9 mouse cellular contexts compared by ENCODE assay signal in genomic region chr13:52535542-52535941, GRCm38 (mm10). TPM values are rescaled to one million over a fixed set of nuclear protein-coding genes. Genes with fewer than 3 reads are reported as not detected.
DNase-seq lines count a peak whose midpoint lies in the region; ATAC-seq and TF ChIP-seq lines count a peak whose summit lies in the region.
"Had no signal": no experiment of that assay in that cellular context is flagged by ENCODE, and none has a peak within 500 bp of the region (broad histone marks: within the 10 kb centered on the region; RNA-seq: fewer than 3 reads in every experiment).

No protein-coding gene starts in this region.

- H3K4me2 ChIP-seq in heart, embryonic 11.5 days: no peak overlapping the region
- peak overlapping the region; percentile 52 for H3K4me2 ChIP-seq in CH12.LX (ENCODE audit: insufficient read depth, low read depth, poor library complexity, severe bottlenecking)
- no peak overlapping the region for H3K4me2 ChIP-seq in forebrain, embryonic 16.5 days (ENCODE audit: low read length)
- H3K4me2 ChIP-seq: liver, embryonic 15.5 days had no signal

- peak; percentile 88 for TF ChIP-seq RAD21 in CH12.LX (IDR thresholded peaks at IDR 0.05; ENCODE audit: low read depth, low read length)

- WGBS in heart, embryonic 10.5 days: 10% methylated on average over 4 of the region's 4 CpGs
- WGBS in heart, embryonic 11.5 days (ENCODE audit: insufficient replicate concordance): 5% methylated on average over 4 of the region's 4 CpGs
- 3% methylated on average over 4 of the region's 4 CpGs for WGBS in forebrain, embryonic 16.5 days

- peaks cover 16% of the 10 kb centered on the region for H3K79me2 ChIP-seq in CH12.LX (replicated peaks; ENCODE audit: control insufficient read depth, extremely low read depth, insufficient read depth, poor library complexity, severe bottlenecking)

- H3K4me3 ChIP-seq in heart, embryonic 10.5 days: no peak overlapping the region
- H3K4me3 ChIP-seq in heart, embryonic 11.5 days (ENCODE audit: low read depth, low read length): no peak overlapping the region
- peak overlapping the region; percentile 33 to 59 (median 46) for H3K4me3 ChIP-seq in CH12.LX (replicated peaks in 1 of 3; ENCODE audit: low read depth in 2 of 3, low read length in 2 of 3, poor library complexity in 1 of 3)
- no peak overlapping the region for H3K4me3 ChIP-seq in forebrain, embryonic 16.5 days (replicated peaks; ENCODE audit: low read length)
- H3K4me3 ChIP-seq: liver, embryonic 15.5 days had no signal

- H3K27me3 ChIP-seq in heart, embryonic 10.5 days (ENCODE audit: insufficient read depth, poor library complexity, severe bottlenecking): peaks cover 7% of the 10 kb centered on the region
- H3K27me3 ChIP-seq in heart, embryonic 11.5 days (ENCODE audit: control insufficient read depth, insufficient read depth, low read length): no peaks in the 10 kb centered on the region; the same call in 1 of the 2 replicates
- no peaks in the 10 kb centered on the region for H3K27me3 ChIP-seq in CH12.LX (replicated peaks)
- H3K27me3 ChIP-seq in forebrain, embryonic 16.5 days (replicated peaks; ENCODE audit: control insufficient read depth, insufficient read depth, low read length): no peaks in the 10 kb centered on the region

- no peak for TF ChIP-seq POLR2A in CH12.LX (IDR thresholded peaks at IDR 0.05; ENCODE audit: low read depth, low read length)
- no peak for TF ChIP-seq POLR2A in brain, embryonic 14.5 days (IDR thresholded peaks at IDR 0.05; ENCODE audit: borderline replicate concordance, extremely low read depth, insufficient read depth, insufficient read length, poor library complexity, severe bottlenecking)

- no peak for ATAC-seq in heart, embryonic 11.5 days (replicated peaks; ENCODE audit: insufficient number of reproducible peaks, low FRiP score, low TSS enrichment)
- ATAC-seq in forebrain, embryonic 16.5 days: 0 out of 2 replicates have a peak, but pooled peaks have one; percentile 13
- peak; percentile 52; the same call in 1 of the 2 replicates for ATAC-seq in monocyte, adult 5-6 weeks (replicated peaks; ENCODE audit: insufficient number of reproducible peaks, low FRiP score, low TSS enrichment, poor library complexity, severe bottlenecking)

- in situ Hi-C loops in CH12.LX (cut with MboI; ENCODE audit: low pct_ligation_motif_present, low pct_unique_long_range_greater_than_20kb, low sequenced_read_pairs): no loop called here

- no peaks in the 10 kb centered on the region for H3K9me3 ChIP-seq in heart, embryonic 10.5 days
- H3K9me3 ChIP-seq in heart, embryonic 11.5 days (replicated peaks; ENCODE audit: control insufficient read depth, low read length): no peaks in the 10 kb centered on the region; the same call in 1 of the 2 replicates
- peaks cover 8% of the 10 kb centered on the region for H3K9me3 ChIP-seq in CH12.LX (replicated peaks; ENCODE audit: low read length)
- H3K9me3 ChIP-seq in forebrain, embryonic 16.5 days (ENCODE audit: control insufficient read depth, low read length): no peaks in the 10 kb centered on the region
- H3K9me3 ChIP-seq: liver, embryonic 15.5 days had no signal

- peaks cover 20% of the 10 kb centered on the region for H3K4me1 ChIP-seq in heart, embryonic 10.5 days
- H3K4me1 ChIP-seq in heart, embryonic 11.5 days (ENCODE audit: control insufficient read depth, insufficient read depth, low read length): peaks cover 4% of the 10 kb centered on the region; the same call in 1 of the 2 replicates
- H3K4me1 ChIP-seq in CH12.LX (ENCODE audit: control insufficient read depth in 1 of 2, insufficient read depth in 2 of 2): peaks cover 28 to 79% of the 10 kb centered on the region in 2 experiments
- H3K4me1 ChIP-seq in forebrain, embryonic 16.5 days (replicated peaks; ENCODE audit: control insufficient read depth, insufficient read depth, low read length): no peaks in the 10 kb centered on the region
- H3K4me1 ChIP-seq: liver, embryonic 15.5 days had no signal

- H3K36me3 ChIP-seq in heart, embryonic 10.5 days: no peaks in the 10 kb centered on the region
- H3K36me3 ChIP-seq in heart, embryonic 11.5 days (ENCODE audit: control insufficient read depth, insufficient read depth, low read length): no peaks in the 10 kb centered on the region
- H3K36me3 ChIP-seq in CH12.LX (replicated peaks in 1 of 2; ENCODE audit: control insufficient read depth in 1 of 2, insufficient read depth in 1 of 2, low read length in 1 of 2): peaks cover 13 to 16% of the 10 kb centered on the region in 2 experiments
- H3K36me3 ChIP-seq in forebrain, embryonic 16.5 days (ENCODE audit: control insufficient read depth, insufficient read depth): no peaks in the 10 kb centered on the region
- H3K36me3 ChIP-seq: liver, embryonic 15.5 days had no signal

- H3K27ac ChIP-seq in heart, embryonic 10.5 days: peak overlapping the region; percentile 22; the same call in 1 of the 2 replicates
- H3K27ac ChIP-seq in heart, embryonic 11.5 days (ENCODE audit: low read depth, low read length): no peak overlapping the region
- peak overlapping the region; percentile 90 for H3K27ac ChIP-seq in CH12.LX (ENCODE audit: insufficient read depth, low read depth)
- no peak overlapping the region for H3K27ac ChIP-seq in forebrain, embryonic 16.5 days (ENCODE audit: low read length)
- H3K27ac ChIP-seq: liver, embryonic 15.5 days had no signal

- peak; percentile 68 to 86 for TF ChIP-seq CTCF in CH12.LX (conservative IDR thresholded peaks at IDR 0.05 in 1 of 2, IDR thresholded peaks at IDR 0.05 in 1 of 2; ENCODE audit: low read depth in 2 of 2, low read length in 2 of 2)
- TF ChIP-seq CTCF in brain, embryonic 14.5 days (IDR thresholded peaks at IDR 0.05; ENCODE audit: borderline replicate concordance, extremely low read depth, insufficient read depth, insufficient read length): peak; percentile 78

- dilution Hi-C loops in CH12.LX (cut with MboI; ENCODE audit: extremely low pct_ligation_motif_present, extremely low pct_unique_long_range_greater_than_20kb, low sequenced_read_pairs): no loop called here

- no peak overlapping the region for H3K9ac ChIP-seq in heart, embryonic 11.5 days (ENCODE audit: low read depth, low read length)
- H3K9ac ChIP-seq in CH12.LX (ENCODE audit: insufficient read depth, low read depth): peak overlapping the region; percentile 73
- no peak overlapping the region for H3K9ac ChIP-seq in forebrain, embryonic 16.5 days (replicated peaks; ENCODE audit: low read depth, low read length)
- H3K9ac ChIP-seq: liver, embryonic 15.5 days had no signal

- DNase-seq in heart, embryonic 10.5 days (ENCODE audit: low spot score): no peak
- DNase-seq in CH12.LX (ENCODE audit: extremely low read depth): peak; percentile 91
- DNase-seq in brain, embryonic 14.5 days (ENCODE audit: low read depth): peak; percentile 74
- peak; percentile 50 to 84 for DNase-seq in layer of hippocampus, postnatal 25 days (ENCODE audit: extremely low spot score in 1 of 2, low spot score in 1 of 2)
- peak; percentile 16 for DNase-seq in testis, postnatal 14 days (ENCODE audit: low spot score)

- no peak; the same call in 1 of the 2 replicates for TF ChIP-seq EP300 in CH12.LX (IDR thresholded peaks at IDR 0.05; ENCODE audit: low read length)

TF ChIP-seq in CH12.LX, 34 proteins besides CTCF, POLR2A, EP300 and RAD21 (continues in another document):
- TF ChIP-seq TCF12 (IDR thresholded peaks at IDR 0.05; ENCODE audit: low read depth, low read length): no peak
- TF ChIP-seq PAX5 (IDR thresholded peaks at IDR 0.05; ENCODE audit: low read length): no peak
- no peak for TF ChIP-seq BHLHE40 (IDR thresholded peaks at IDR 0.05; ENCODE audit: low read depth, low read length)
- TF ChIP-seq NRF1 (IDR thresholded peaks at IDR 0.05; ENCODE audit: low read depth, low read length): no peak
- peak; percentile 66 for TF ChIP-seq MEF2A (IDR thresholded peaks at IDR 0.05; ENCODE audit: borderline replicate concordance, low read depth, low read length)
- TF ChIP-seq MYC (IDR thresholded peaks at IDR 0.05; ENCODE audit: low read depth, low read length): 0 out of 2 replicates have a peak, but pooled peaks have one; percentile 32
- no peak for TF ChIP-seq ETS1 (conservative IDR thresholded peaks at IDR 0.05; ENCODE audit: low read depth, low read length)
- TF ChIP-seq MAX (IDR thresholded peaks at IDR 0.05; ENCODE audit: low read length): no peak
- TF ChIP-seq ZMIZ1 (IDR thresholded peaks at IDR 0.05; ENCODE audit: low read depth, low read length): no peak
- no peak for TF ChIP-seq USF2 (conservative IDR thresholded peaks at IDR 0.05; ENCODE audit: low read depth, low read length)
- TF ChIP-seq GABPA (IDR thresholded peaks at IDR 0.05; ENCODE audit: insufficient replicate concordance, low read depth, low read length): no peak
- no peak for TF ChIP-seq CHD2 (IDR thresholded peaks at IDR 0.05; ENCODE audit: low read length)
- TF ChIP-seq SMC3 (IDR thresholded peaks at IDR 0.05; ENCODE audit: low read depth, low read length): peak; percentile 95
- TF ChIP-seq IRF4 (IDR thresholded peaks at IDR 0.05; ENCODE audit: low read depth, low read length): 0 out of 2 replicates have a peak, but pooled peaks have one; percentile 17
- no peak for TF ChIP-seq UBTF (IDR thresholded peaks at IDR 0.05; ENCODE audit: low read depth, low read length)
- peak; percentile 78 for TF ChIP-seq ZC3H11A (IDR thresholded peaks at IDR 0.05; ENCODE audit: low read depth, low read length)

RNA-seq across cellular contexts. Expression of gene Diras2, which starts 4.5 kb away (rescaled TPM):
- 1.0 and 1.1 TPM in 2 replicates for polyA plus RNA-seq in heart, embryonic 10.5 days (2016; fragmentation: Nextera tagmentation; extraction: Ambion mirVana)
- 0.77 and 0.99 TPM in 2 replicates for polyA plus RNA-seq in heart, embryonic 11.5 days (2014; fragmentation: Nextera tagmentation; extraction: Ambion mirVana)
- 6.5 and 8.5 TPM in 2 replicates for total RNA-seq in CH12.LX (2012; rRNA removed)
- total RNA-seq in CH12.LX (2014; rRNA removed): 2.8 and 3.0 TPM in 2 replicates
- polyA plus RNA-seq in CH12.LX (2012; ENCODE audit: insufficient read length, low read depth): 3.6 and 3.9 TPM in 2 replicates
- 11.0 and 18.1 TPM in 2 replicates for polyA plus RNA-seq in brain, embryonic 14.5 days (2012; rRNA removed)
- 3.7 and 4.3 TPM in 2 replicates for polyA plus RNA-seq in forebrain, embryonic 16.5 days (2015; fragmentation: Nextera tagmentation; extraction: Ambion mirVana)
- 100 to 1,000 TPM; 155 to 160 TPM for total RNA-seq in layer of hippocampus, postnatal 25 days (2021)
- total RNA-seq in monocyte, adult 5-6 weeks (2017): 0.19 to 1.4 TPM (median 1.4 TPM) in 3 replicates

RNA-seq across cellular contexts. Expression of gene Syk, which starts 47.4 kb away (rescaled TPM):
- 6.7 and 9.7 TPM in 2 replicates for polyA plus RNA-seq in heart, embryonic 10.5 days (2016; fragmentation: Nextera tagmentation; extraction: Ambion mirVana)
- 6.4 and 8.3 TPM in 2 replicates for polyA plus RNA-seq in heart, embryonic 11.5 days (2014; fragmentation: Nextera tagmentation; extraction: Ambion mirVana)
- total RNA-seq in CH12.LX (2012; rRNA removed) (151 and 163 TPM in 2 replicates), CH12.LX (2014; rRNA removed) (108 and 117 TPM in 2 replicates)
- 171 and 185 TPM in 2 replicates for polyA plus RNA-seq in CH12.LX (2012; ENCODE audit: insufficient read length, low read depth)
- 1.3 and 2.6 TPM in 2 replicates for polyA plus RNA-seq in brain, embryonic 14.5 days (2012; rRNA removed)
- polyA plus RNA-seq in forebrain, embryonic 16.5 days (2015; fragmentation: Nextera tagmentation; extraction: Ambion mirVana): 1.3 TPM in 2 replicates
- total RNA-seq in layer of hippocampus, postnatal 25 days (2021): 1 to 10 TPM; 3.0 to 3.9 TPM
- 284 to 318 TPM (median 288 TPM) in 3 replicates for total RNA-seq in monocyte, adult 5-6 weeks (2017)

Comparison
In these comparisons a context has a peak if more than half of its experiments do, and no peak if none do; other contexts are left out.
1. H3K27ac ChIP-seq: peak in heart, embryonic 10.5 days (single experiment) and CH12.LX (single experiment); none in heart, embryonic 11.5 days (single experiment) and forebrain, embryonic 16.5 days (single experiment).
2. H3K4me3 ChIP-seq: peak in CH12.LX (3 of 3); none in heart, embryonic 10.5 days (single experiment), heart, embryonic 11.5 days (single experiment) and forebrain, embryonic 16.5 days (single experiment).
3. RNA of gene Syk, which starts 47.4 kb away (polyA plus RNA-seq): 171 to 185 TPM in CH12.LX; 6.7 to 9.7 TPM in heart, embryonic 10.5 days, 6.4 to 8.3 TPM in heart, embryonic 11.5 days, 1.3 to 2.6 TPM in brain, embryonic 14.5 days and 1.3 TPM in forebrain, embryonic 16.5 days; every median in the first group is over 10 times any median in the second.